Mouse (Mus musculus) liver, embryonic 13.5 days (tissue): ENCODE results near the gene Dhx15. TPM values are rescaled to one million over a fixed set of nuclear protein-coding genes. Genes with fewer than 3 reads are reported as not detected.

Experiments
- ATAC-seq: fragments of 200-750 bp; cut with Nextera tagmentation; 2 replicates; pipeline ENCODE4 v1.8.0; 2017; ENCODE audit warnings: low read depth, mild to moderate bottlenecking, moderate number of reproducible peaks, moderate library complexity
- DNase-seq: peaks from one replicate; pipeline ENCODE4 v3.0.0; 2022
- H3K27ac ChIP-seq: fragments of 300-500 bp; sonication (generic); 2 replicates; pipeline ENCODE4 v1.5.1; 2015; ENCODE audit warnings: moderate library complexity, mild to moderate bottlenecking, inconsistent platforms
- H3K27me3 ChIP-seq: fragments of 300-500 bp; sonication (generic); 2 replicates; pipeline ENCODE4 v1.6.1; 2015; ENCODE audit warnings: mild to moderate bottlenecking, inconsistent platforms
- H3K36me3 ChIP-seq: fragments of 300-500 bp; sonication (generic); 2 replicates; pipeline ENCODE4 v1.6.1; 2015; ENCODE audit warnings: mild to moderate bottlenecking, inconsistent platforms
- H3K4me1 ChIP-seq: fragments of 300-500 bp; sonication (generic); replicated peaks from 2 replicates; pipeline ENCODE4 v1.6.1; 2015; ENCODE audit warnings: inconsistent platforms
- H3K4me2 ChIP-seq: fragments of 300-500 bp; sonication (generic); 2 replicates; pipeline ENCODE4 v1.6.1; 2015; ENCODE audit warnings: inconsistent platforms, mild to moderate bottlenecking, moderate library complexity
- H3K4me3 ChIP-seq: fragments of 300-500 bp; sonication (generic); replicated peaks from 2 replicates; pipeline ENCODE4 v1.5.1; 2015; ENCODE audit warnings: mild to moderate bottlenecking, inconsistent platforms
- H3K9ac ChIP-seq: fragments of 300-500 bp; sonication (generic); 2 replicates; pipeline ENCODE4 v1.6.1; 2015; ENCODE audit warnings: mild to moderate bottlenecking, inconsistent platforms
- H3K9me3 ChIP-seq: fragments of 300-500 bp; sonication (generic); replicated peaks from 2 replicates; pipeline ENCODE4 v1.6.1; 2016; ENCODE audit warnings: inconsistent platforms
- WGBS: fragments of 180-500 bp; shearing (Covaris S2); methylation state at CpG from one replicate; pipeline ENCODE4 v1.1.7; 2015; ENCODE audit not compliant: insufficient replicate concordance; 5-methylcytosine and 5-hydroxymethylcytosine counted together
- polyA plus RNA-seq: library from polyadenylated mRNA; unstranded; fragments of >200 nt; fragmentation: Nextera tagmentation; extraction: Ambion mirVana; gene quantifications from 2 replicates; pipeline ENCODE4 v1.2.1, GENCODE M21; 2015

Dhx15 gene
- polyA plus RNA-seq, 1 experiment from 2014 or later: 87.8 TPM

DNA sequence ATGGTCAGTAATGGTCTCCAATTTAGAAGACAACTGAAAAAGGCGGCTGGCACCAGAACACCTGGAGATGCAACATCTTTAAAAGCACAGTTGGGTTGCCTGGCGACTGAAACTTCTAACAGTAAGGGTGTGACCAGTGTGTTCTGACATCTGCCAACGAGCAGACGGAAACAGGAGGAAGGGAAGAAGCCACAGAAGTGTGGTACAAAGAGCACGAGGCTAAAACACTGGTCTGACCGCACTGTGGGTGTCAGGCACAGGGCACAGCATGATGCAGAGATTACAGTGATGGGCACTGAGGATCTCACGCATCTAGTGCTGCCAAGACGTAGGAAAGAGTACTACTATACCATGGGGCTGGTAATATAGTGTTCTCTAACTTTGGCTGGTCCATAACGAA is 48.4 kb downstream of the Dhx15 start:
- 69% methylated on average over 9 of the region's 9 CpGs for WGBS
- H3K4me1 ChIP-seq: no peaks in the 10 kb centered on the region; the same call in 1 of the 2 replicates
- DNase-seq (no peak), ATAC-seq (peak; percentile 9; the same call in 1 of the 2 replicates)
- H3K9me3 ChIP-seq: no peaks in the 10 kb centered on the region
- no peak overlapping the region for H3K4me3 ChIP-seq
- H3K27ac ChIP-seq: no peak overlapping the region
- H3K9ac ChIP-seq: no peak overlapping the region
- no peaks in the 10 kb centered on the region for H3K27me3 ChIP-seq
- peaks cover 46% of the 10 kb centered on the region for H3K36me3 ChIP-seq
- no peak overlapping the region for H3K4me2 ChIP-seq

- Histone ChIP-seq H3K4me2 (no peak overlapping the region), H3K9ac (no peak overlapping the region), H3K27ac (no peak overlapping the region), H3K4me3 (no peak overlapping the region), H3K27me3 (no peaks in the 10 kb centered on the region), H3K36me3 (peaks cover 25% of the 10 kb centered on the region), H3K4me1 (no peaks in the 10 kb centered on the region; the same call in 1 of the 2 replicates), H3K9me3 (no peaks in the 10 kb centered on the region)
- ATAC-seq (no peak), DNase-seq (no peak)
- 81% methylated on average over 6 of the region's 6 CpGs for WGBS
Measured at GRCm38 (mm10) chr5:52138819-52139218, 51.5 kb downstream of the Dhx15 start.

GRCm38 (mm10) chr5:52138134-52138533 is 52.2 kb downstream of the Dhx15 start:
- H3K4me2 ChIP-seq: no peak overlapping the region
- WGBS: 76% methylated on average over 11 of the region's 11 CpGs
- no peaks in the 10 kb centered on the region for H3K27me3 ChIP-seq
- H3K4me1 ChIP-seq: no peaks in the 10 kb centered on the region; the same call in 1 of the 2 replicates
- no peak overlapping the region for H3K27ac ChIP-seq
- DNase-seq: no peak
- no peak overlapping the region for H3K4me3 ChIP-seq
- no peaks in the 10 kb centered on the region for H3K9me3 ChIP-seq
- no peak for ATAC-seq
- peaks cover 21% of the 10 kb centered on the region for H3K36me3 ChIP-seq
- no peak overlapping the region for H3K9ac ChIP-seq

DNA sequence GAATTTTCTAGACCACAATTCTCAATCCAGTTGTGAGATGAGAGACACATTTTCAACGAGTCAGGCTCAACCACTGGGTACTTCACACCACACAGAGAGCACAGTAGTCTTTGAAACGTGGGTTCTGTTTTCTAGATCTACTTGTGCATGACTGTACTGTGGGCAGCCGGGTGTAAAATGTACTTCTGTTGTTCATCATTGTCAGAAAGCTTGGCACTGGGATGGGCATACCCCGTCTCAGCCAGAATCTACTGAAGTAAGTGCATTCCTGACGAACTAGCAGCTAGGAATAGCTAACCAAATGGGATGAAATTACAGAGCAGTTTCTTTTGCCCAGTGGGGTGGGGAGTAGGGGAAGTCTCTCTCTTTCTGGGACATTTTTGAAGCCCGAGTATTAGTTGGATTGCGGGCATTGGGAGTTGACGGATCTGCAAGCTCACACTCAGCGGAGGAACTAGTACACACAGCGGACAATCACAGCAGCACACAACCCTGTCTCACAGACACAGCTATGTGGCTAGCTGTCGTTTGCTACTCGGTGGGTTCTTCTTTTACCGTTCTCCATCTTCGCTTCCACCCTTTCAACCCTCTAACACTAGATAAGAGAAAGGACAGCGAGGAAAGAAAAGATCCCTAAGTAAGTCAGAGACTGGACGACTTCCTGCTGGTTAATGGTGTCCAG is 54.7 kb downstream of the Dhx15 start:
- Histone ChIP-seq H3K4me3 (no peak overlapping the region), H3K4me2 (no peak overlapping the region), H3K9me3 (no peaks in the 10 kb centered on the region), H3K27me3 (no peaks in the 10 kb centered on the region), H3K36me3 (0 out of 2 replicates have a peak, but pooled peaks cover 6% of the 10 kb centered on the region), H3K9ac (no peak overlapping the region), H3K27ac (no peak overlapping the region), H3K4me1 (no peaks in the 10 kb centered on the region)
- 66% methylated on average over 16 of the region's 16 CpGs for WGBS
- no peak for ATAC-seq
- DNase-seq: no peak

DNA sequence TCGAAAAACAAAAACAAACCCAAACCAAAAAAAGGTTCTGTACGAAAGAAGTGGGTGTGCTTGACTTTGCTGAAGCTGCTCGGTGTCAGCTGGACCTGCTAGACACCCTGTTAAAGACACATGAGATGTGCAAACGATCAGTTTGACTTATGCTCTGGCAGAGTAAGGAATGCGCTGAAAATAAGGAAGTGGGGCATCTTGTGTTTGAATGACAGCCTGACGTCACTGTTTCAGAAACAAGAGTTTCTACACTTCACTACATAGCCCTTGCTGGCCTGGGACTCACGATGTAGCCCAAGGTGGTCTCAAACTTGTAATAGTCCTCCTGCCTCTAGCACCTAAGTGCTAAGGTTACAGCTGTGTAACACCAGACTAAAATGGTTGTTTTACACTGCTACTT is 57.5 kb downstream of the Dhx15 start:
- Histone ChIP-seq H3K4me2 (no peak overlapping the region), H3K9me3 (no peaks in the 10 kb centered on the region), H3K4me1 (no peaks in the 10 kb centered on the region), H3K36me3 (0 out of 2 replicates have a peak, but pooled peaks cover 5% of the 10 kb centered on the region), H3K9ac (no peak overlapping the region), H3K27ac (no peak overlapping the region), H3K27me3 (no peaks in the 10 kb centered on the region), H3K4me3 (no peak overlapping the region)
- WGBS: 65% methylated on average over 7 of the region's 7 CpGs
- ATAC-seq (no peak), DNase-seq (no peak)

GRCm38 (mm10) chr5:52132092-52132491 is 58.2 kb downstream of the Dhx15 start:
- H3K4me1 ChIP-seq: no peaks in the 10 kb centered on the region
- H3K9me3 ChIP-seq: no peaks in the 10 kb centered on the region
- no peak overlapping the region for H3K4me3 ChIP-seq
- no peak overlapping the region for H3K4me2 ChIP-seq
- no peak overlapping the region for H3K9ac ChIP-seq
- 21% methylated on average over 9 of the region's 9 CpGs for WGBS
- H3K27me3 ChIP-seq: no peaks in the 10 kb centered on the region
- H3K27ac ChIP-seq: no peak overlapping the region
- peak; percentile 55 for ATAC-seq
- H3K36me3 ChIP-seq: no peaks in the 10 kb centered on the region
- DNase-seq: peak; percentile 35

- H3K4me1 ChIP-seq: no peaks in the 10 kb centered on the region
- no peak overlapping the region for H3K9ac ChIP-seq
- DNase-seq (no peak), ATAC-seq (no peak)
- no peaks in the 10 kb centered on the region for H3K9me3 ChIP-seq
- WGBS: 81% methylated on average over 13 of the region's 13 CpGs
- no peak overlapping the region for H3K27ac ChIP-seq
- no peaks in the 10 kb centered on the region for H3K36me3 ChIP-seq
- no peak overlapping the region for H3K4me2 ChIP-seq
- no peak overlapping the region for H3K4me3 ChIP-seq
- H3K27me3 ChIP-seq: no peaks in the 10 kb centered on the region
Measured at GRCm38 (mm10) chr5:52131389-52131788, 58.9 kb downstream of the Dhx15 start.

GRCm38 (mm10) chr5:52130496-52130895 is 59.8 kb downstream of the Dhx15 start:
- Histone ChIP-seq H3K27ac (no peak overlapping the region), H3K4me2 (no peak overlapping the region), H3K9ac (no peak overlapping the region), H3K27me3 (no peaks in the 10 kb centered on the region), H3K4me3 (no peak overlapping the region), H3K9me3 (no peaks in the 10 kb centered on the region), H3K36me3 (no peaks in the 10 kb centered on the region), H3K4me1 (no peaks in the 10 kb centered on the region)
- no peak for DNase-seq
- WGBS: 69% methylated on average over 1 of the region's 1 CpGs
- ATAC-seq: no peak

- no peaks in the 10 kb centered on the region for H3K36me3 ChIP-seq
- no peak for DNase-seq
- 52% methylated on average over 7 of the region's 7 CpGs for WGBS
Measured at GRCm38 (mm10) chr5:52126263-52126662, 64.1 kb downstream of the Dhx15 start.

GRCm38 (mm10) chr5:52125854-52126253 is 64.5 kb downstream of the Dhx15 start:
- no peak overlapping the region for H3K4me2 ChIP-seq
- H3K4me3 ChIP-seq: no peak overlapping the region
- 72% methylated on average over 8 of the region's 8 CpGs for WGBS
- H3K4me1 ChIP-seq: no peaks in the 10 kb centered on the region
- no peaks in the 10 kb centered on the region for H3K27me3 ChIP-seq
- no peaks in the 10 kb centered on the region for H3K36me3 ChIP-seq
- no peaks in the 10 kb centered on the region for H3K9me3 ChIP-seq
- no peak overlapping the region for H3K9ac ChIP-seq
- DNase-seq (no peak), ATAC-seq (no peak)
- H3K27ac ChIP-seq: no peak overlapping the region

More at GRCm38 (mm10) chr5:52126263-52126662, 64.1 kb downstream of the Dhx15 start:
- H3K27me3 ChIP-seq: no peaks in the 10 kb centered on the region
- no peak for ATAC-seq
- no peaks in the 10 kb centered on the region for H3K9me3 ChIP-seq
- no peak overlapping the region for H3K9ac ChIP-seq
- no peak overlapping the region for H3K27ac ChIP-seq
- no peaks in the 10 kb centered on the region for H3K4me1 ChIP-seq
- H3K4me3 ChIP-seq: no peak overlapping the region
- H3K4me2 ChIP-seq: no peak overlapping the region

DNA sequence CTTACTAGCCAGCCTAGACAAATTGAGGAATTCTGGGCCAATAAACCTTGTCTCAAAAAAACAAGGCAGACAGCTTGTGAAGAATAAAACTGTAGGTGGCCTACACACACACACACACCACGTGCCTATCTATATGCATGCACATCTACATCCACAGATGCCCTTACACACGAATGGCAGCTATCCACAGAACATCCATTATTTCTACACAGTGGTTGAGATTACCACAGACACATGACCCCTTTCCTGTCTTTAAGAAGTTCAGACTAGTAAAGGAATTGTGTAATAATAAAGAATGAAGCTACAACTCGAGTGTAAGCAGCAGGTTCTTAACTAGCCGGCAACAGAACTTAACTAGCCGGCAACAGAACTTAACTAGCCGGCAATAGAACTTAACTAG is 68.2 kb downstream of the Dhx15 start:
- Histone ChIP-seq H3K9ac (no peak overlapping the region), H3K4me1 (no peaks in the 10 kb centered on the region), H3K27ac (no peak overlapping the region), H3K36me3 (no peaks in the 10 kb centered on the region), H3K4me2 (no peak overlapping the region), H3K9me3 (no peaks in the 10 kb centered on the region), H3K4me3 (no peak overlapping the region), H3K27me3 (peaks cover 16% of the 10 kb centered on the region)
- 62% methylated on average over 6 of the region's 6 CpGs for WGBS
- ATAC-seq (no peak), DNase-seq (no peak)

- ATAC-seq: no peak
- 41% methylated on average over 2 of the region's 2 CpGs for WGBS
- Histone ChIP-seq H3K27ac (no peak overlapping the region), H3K36me3 (no peaks in the 10 kb centered on the region), H3K4me3 (no peak overlapping the region), H3K4me1 (peaks cover 16% of the 10 kb centered on the region), H3K9ac (no peak overlapping the region), H3K27me3 (peaks cover 39% of the 10 kb centered on the region), H3K4me2 (no peak overlapping the region), H3K9me3 (no peaks in the 10 kb centered on the region)
- no peak for DNase-seq
Measured at GRCm38 (mm10) chr5:52119822-52120221, 70.5 kb downstream of the Dhx15 start.
